ENCODE assay signal across 12 mouse cellular contexts in the genomic region with DNA sequence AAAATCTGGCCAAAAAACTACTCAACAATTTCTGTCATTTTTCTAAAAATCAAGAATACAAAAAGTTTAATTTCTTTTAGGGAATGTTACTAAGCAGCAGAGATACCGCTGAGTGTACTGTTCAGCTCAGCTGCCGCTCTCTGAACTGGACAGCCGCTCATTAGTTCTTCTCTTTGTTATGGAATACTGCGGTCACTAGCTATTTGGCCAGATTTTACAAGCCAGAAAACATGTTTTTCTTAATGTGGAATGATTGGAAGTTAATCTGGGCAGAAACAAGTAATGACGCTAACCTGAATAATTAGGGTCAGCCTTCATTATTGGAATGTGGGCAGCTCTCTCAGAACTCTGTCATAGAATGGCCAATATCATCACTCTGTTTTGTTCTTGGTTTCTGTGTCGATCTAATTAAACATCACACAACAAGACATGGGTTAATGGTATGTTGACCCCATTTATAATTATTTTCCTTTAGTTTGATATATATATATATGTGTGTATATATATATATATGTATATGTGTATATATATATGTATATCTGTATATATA.
"Had no signal": no experiment of that assay in that cellular context is flagged by ENCODE, and none has a peak within 500 bp of the region (broad histone marks: within the 10 kb centered on the region; RNA-seq: fewer than 3 reads in every experiment).

No protein-coding gene starts in this region.

- H3K36me3 ChIP-seq: limb, embryonic 15.5 days; midbrain, embryonic 12.5 days had no signal

- H3K27me3 ChIP-seq: limb, embryonic 15.5 days; midbrain, embryonic 12.5 days had no signal

- H3K9ac ChIP-seq: limb, embryonic 15.5 days; liver, embryonic 14.5 days; midbrain, embryonic 12.5 days had no signal

- H3K27ac ChIP-seq: kidney, postnatal 0 days; limb, embryonic 15.5 days; liver, embryonic 14.5 days; midbrain, embryonic 12.5 days had no signal

- H3K4me2 ChIP-seq: limb, embryonic 15.5 days; midbrain, embryonic 12.5 days had no signal

- H3K4me1 ChIP-seq: midbrain, embryonic 12.5 days had no signal

- DNase-seq: kidney, adult 11 months; layer of hippocampus, adult 9-11 months; layer of hippocampus, postnatal 36 days; lung, adult 18-20 months; lung, postnatal 14 days; right cerebral cortex, adult 18-20 months; right cerebral cortex, postnatal 25 days; thymus, postnatal 36 days had no signal

- H3K4me3 ChIP-seq: limb, embryonic 15.5 days; midbrain, embryonic 12.5 days had no signal

- H3K9me3 ChIP-seq: limb, embryonic 15.5 days; midbrain, embryonic 12.5 days had no signal
